Mouse (Mus musculus) hindbrain, embryonic 12.5 days (tissue): ENCODE results near the gene Uck2. TPM values are rescaled to one million over a fixed set of nuclear protein-coding genes. Genes with fewer than 3 reads are reported as not detected.

ENCODE experiments used
- ATAC-seq: fragments of 200-750 bp; cut with Nextera tagmentation; 2 replicates; pipeline ENCODE4 v1.8.0; 2017; ENCODE audit warnings: moderate TSS enrichment; ENCODE audit not compliant: low FRiP score
- H3K27ac ChIP-seq: fragments of 300-500 bp; sonication (generic); 2 replicates; pipeline ENCODE4 v1.5.1; 2016; ENCODE audit warnings: mild to moderate bottlenecking
- H3K27me3 ChIP-seq: fragments of 300-500 bp; sonication (generic); 2 replicates; pipeline ENCODE4 v1.6.1; 2016; ENCODE audit warnings: mild to moderate bottlenecking
- H3K36me3 ChIP-seq: fragments of 300-500 bp; sonication (generic); 2 replicates; pipeline ENCODE4 v1.6.1; 2016; ENCODE audit warnings: mild to moderate bottlenecking
- H3K4me1 ChIP-seq: fragments of 300-500 bp; sonication (generic); 2 replicates; pipeline ENCODE4 v1.6.1; 2016
- H3K4me2 ChIP-seq: fragments of 300-500 bp; sonication (generic); replicated peaks from 2 replicates; pipeline ENCODE4 v1.6.1; 2016; ENCODE audit warnings: mild to moderate bottlenecking
- H3K4me3 ChIP-seq: fragments of 300-500 bp; sonication (generic); 2 replicates; pipeline ENCODE4 v1.5.1; 2016; ENCODE audit warnings: mild to moderate bottlenecking
- H3K9ac ChIP-seq: fragments of 300-500 bp; sonication (generic); 2 replicates; pipeline ENCODE4 v1.6.1; 2016; ENCODE audit warnings: mild to moderate bottlenecking, moderate library complexity
- H3K9me3 ChIP-seq: fragments of 300-500 bp; sonication (generic); replicated peaks from 2 replicates; pipeline ENCODE4 v1.6.1; 2016; ENCODE audit warnings: mild to moderate bottlenecking
- WGBS: fragments of 180-500 bp; shearing (Covaris S2); methylation state at CpG from one replicate; pipeline ENCODE4 v1.1.7; 2016; 5-methylcytosine and 5-hydroxymethylcytosine counted together
- polyA plus RNA-seq: library from polyadenylated mRNA; unstranded; fragments of >200 nt; fragmentation: Nextera tagmentation; extraction: Ambion mirVana; gene quantifications from 2 replicates; pipeline ENCODE4 v1.2.1, GENCODE M21; 2016

The Uck2 gene
- polyA plus RNA-seq, 1 experiment from 2014 or later: 98.6 TPM

DNA sequence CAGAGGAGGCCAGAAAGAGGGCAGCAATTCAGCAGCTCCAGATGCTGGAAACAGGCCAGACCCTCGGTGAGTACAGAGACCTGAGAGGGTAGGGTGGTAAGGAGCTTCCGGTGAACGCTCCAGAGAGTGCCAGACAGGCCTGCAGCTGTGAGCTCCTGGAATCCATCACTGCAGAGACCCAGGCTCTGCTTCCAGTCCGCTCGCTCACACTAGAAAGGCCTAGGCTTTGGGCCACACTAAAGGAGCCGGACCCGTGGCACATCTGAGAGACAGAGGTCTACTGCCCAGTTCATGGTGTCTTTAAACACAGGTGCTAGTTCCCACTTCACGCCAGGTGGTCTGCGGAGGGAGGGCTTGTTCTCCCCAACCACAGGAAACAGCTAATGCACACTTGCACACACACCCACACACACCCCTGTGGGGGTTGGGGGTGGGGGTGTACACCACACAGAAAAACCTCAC lies 39.9 kb downstream of the Uck2 start:
- no peak for ATAC-seq
- Histone ChIP-seq H3K4me3 (no peak overlapping the region), H3K36me3 (no peaks in the 10 kb centered on the region), H3K27ac (no peak overlapping the region), H3K4me1 (peaks cover 62% of the 10 kb centered on the region), H3K27me3 (no peaks in the 10 kb centered on the region), H3K4me2 (no peak overlapping the region), H3K9ac (no peak overlapping the region; the same call in 1 of the 2 replicates), H3K9me3 (no peaks in the 10 kb centered on the region)
- WGBS: 78% methylated on average over 9 of the region's 9 CpGs

DNA sequence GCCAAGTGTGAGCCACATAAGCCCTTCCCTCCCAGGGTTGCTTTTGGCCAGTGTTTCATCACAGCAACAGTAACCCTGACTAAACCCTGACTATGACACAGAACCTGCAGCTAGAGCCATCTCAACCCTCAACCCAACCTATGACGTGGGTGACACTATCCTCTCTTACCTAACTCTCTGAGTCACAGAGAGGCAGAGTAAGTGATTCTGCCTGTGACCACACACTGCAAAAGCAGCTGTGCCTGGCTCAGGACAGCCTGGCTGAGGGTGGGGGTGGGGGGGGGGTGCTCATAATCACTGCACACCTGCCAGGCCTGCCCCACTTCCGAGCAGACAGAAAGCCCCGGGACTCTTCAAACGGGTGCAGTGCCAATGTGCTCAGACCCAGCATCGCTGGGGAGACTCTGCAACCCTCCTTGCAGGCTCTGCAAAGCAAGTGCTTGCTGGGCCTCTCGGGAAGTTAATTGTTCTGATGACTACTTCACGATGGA lies 42.9 kb downstream of the Uck2 start:
- Histone ChIP-seq H3K9ac (no peak overlapping the region), H3K4me2 (no peak overlapping the region), H3K27me3 (no peaks in the 10 kb centered on the region), H3K27ac (peak overlapping the region; percentile 48), H3K4me1 (peaks cover 69% of the 10 kb centered on the region), H3K9me3 (no peaks in the 10 kb centered on the region), H3K4me3 (no peak overlapping the region), H3K36me3 (no peaks in the 10 kb centered on the region)
- WGBS: 56% methylated on average over 7 of the region's 7 CpGs
- no peak for ATAC-seq

DNA sequence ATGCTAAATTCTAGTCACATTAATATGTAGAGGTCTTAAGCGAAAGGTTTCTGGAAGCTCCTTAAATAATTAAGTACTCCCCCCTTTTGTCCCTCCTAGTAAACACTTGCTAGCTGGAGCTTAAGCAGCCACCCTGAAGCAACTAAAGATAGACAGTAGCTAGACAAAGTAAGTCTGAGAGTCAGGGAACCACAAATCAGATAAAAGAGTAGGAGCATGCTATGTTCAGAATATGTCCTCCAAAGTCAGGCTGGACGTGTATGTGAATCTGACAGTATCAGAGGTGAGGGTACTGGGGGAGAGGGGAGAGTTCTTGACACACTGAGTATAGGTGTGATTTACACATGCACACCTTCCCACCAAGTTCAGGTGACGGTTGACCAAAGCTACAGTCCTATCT lies 43.6 kb downstream of the Uck2 start:
- no peak overlapping the region for H3K27ac ChIP-seq

DNA sequence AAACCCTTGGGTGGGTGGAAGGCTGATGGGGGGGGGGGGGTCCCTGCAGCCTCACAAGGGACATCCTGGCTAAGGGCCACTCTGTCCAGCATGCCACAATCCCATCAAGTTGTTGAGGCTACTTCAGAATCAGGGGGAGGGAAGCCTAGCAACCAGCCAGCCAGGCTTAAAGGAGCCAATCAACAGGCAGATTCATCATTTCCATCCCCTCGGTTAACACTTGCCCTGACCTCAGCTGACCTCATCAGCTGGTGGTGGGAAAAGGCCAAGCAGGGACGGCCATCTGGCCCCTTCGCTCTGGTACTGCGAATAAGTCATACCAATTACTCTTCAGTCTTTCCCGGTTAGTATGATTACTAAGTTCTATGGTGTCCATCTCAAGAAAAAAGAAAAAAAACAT lies 44.8 kb downstream of the Uck2 start:
- 0 out of 2 replicates have a peak, but pooled peaks have one; percentile 26 for ATAC-seq
- H3K4me3 ChIP-seq: no peak overlapping the region
- H3K9ac ChIP-seq: no peak overlapping the region
- H3K27ac ChIP-seq: peak overlapping the region; percentile 17; the same call in 1 of the 2 replicates
- 14% methylated on average over 5 of the region's 5 CpGs for WGBS
- H3K27me3 ChIP-seq: no peaks in the 10 kb centered on the region
- H3K36me3 ChIP-seq: peaks cover 11% of the 10 kb centered on the region
- no peak overlapping the region for H3K4me2 ChIP-seq
- H3K9me3 ChIP-seq: no peaks in the 10 kb centered on the region
- peaks cover 59% of the 10 kb centered on the region for H3K4me1 ChIP-seq

More for the DNA sequence above, 43.6 kb downstream of the Uck2 start:
- Histone ChIP-seq H3K4me3 (no peak overlapping the region), H3K9ac (no peak overlapping the region), H3K27me3 (no peaks in the 10 kb centered on the region), H3K4me1 (peaks cover 63% of the 10 kb centered on the region), H3K9me3 (no peaks in the 10 kb centered on the region), H3K4me2 (no peak overlapping the region), H3K36me3 (no peaks in the 10 kb centered on the region)
- no peak for ATAC-seq
- WGBS: 71% methylated on average over 3 of the region's 3 CpGs

DNA sequence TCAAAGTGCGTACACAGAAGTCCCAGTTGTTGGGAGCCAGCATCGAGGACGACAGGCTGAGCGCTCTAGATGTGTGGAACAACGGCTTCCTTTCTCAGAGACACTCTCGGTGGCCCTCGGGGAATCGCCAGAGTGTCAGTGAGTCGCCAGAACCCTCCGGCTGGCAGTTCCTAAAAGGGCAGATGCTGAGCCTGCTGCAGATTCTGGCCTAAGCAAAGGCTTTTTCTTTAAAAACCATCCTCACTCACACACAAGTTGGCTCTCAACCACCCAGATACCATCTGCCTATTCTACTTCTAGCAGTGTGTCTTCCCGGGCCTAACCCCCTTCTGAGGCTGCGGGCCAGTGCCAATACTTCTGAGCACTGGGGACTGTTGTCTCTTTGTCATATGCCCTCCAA lies 45.2 kb downstream of the Uck2 start:
- Histone ChIP-seq H3K36me3 (peaks cover 15% of the 10 kb centered on the region), H3K27ac (peak overlapping the region; percentile 17; the same call in 1 of the 2 replicates), H3K9me3 (no peaks in the 10 kb centered on the region), H3K4me1 (peaks cover 55% of the 10 kb centered on the region), H3K27me3 (no peaks in the 10 kb centered on the region), H3K4me3 (no peak overlapping the region), H3K4me2 (no peak overlapping the region), H3K9ac (no peak overlapping the region)
- no peak for ATAC-seq
- WGBS: 40% methylated on average over 12 of the region's 12 CpGs

DNA sequence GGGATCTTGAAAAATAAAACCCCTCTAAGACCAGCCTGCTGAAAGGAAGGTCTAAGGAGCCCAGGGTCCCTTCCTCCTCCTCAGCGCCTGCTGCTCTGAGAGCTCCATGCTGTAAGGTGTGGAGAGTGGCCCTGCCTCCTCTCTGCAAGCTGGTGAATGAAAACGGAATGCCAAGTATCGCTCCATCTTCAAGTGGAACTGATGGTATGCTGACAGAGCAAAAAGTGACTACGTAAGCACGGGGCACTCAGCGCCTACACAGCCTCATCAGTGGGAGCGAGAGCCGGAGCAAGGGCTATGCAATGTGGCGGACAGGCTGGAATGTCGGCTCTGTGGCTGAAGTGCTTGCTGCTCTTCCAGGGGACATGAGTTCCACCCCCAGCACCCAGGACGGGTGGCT lies 47.3 kb downstream of the Uck2 start:
- WGBS: 74% methylated on average over 11 of the region's 11 CpGs
- Histone ChIP-seq H3K36me3 (peaks cover 36% of the 10 kb centered on the region), H3K27me3 (no peaks in the 10 kb centered on the region), H3K4me2 (no peak overlapping the region), H3K9ac (no peak overlapping the region), H3K4me3 (no peak overlapping the region), H3K9me3 (no peaks in the 10 kb centered on the region), H3K4me1 (peaks cover 45% of the 10 kb centered on the region), H3K27ac (no peak overlapping the region)
- ATAC-seq: no peak

DNA sequence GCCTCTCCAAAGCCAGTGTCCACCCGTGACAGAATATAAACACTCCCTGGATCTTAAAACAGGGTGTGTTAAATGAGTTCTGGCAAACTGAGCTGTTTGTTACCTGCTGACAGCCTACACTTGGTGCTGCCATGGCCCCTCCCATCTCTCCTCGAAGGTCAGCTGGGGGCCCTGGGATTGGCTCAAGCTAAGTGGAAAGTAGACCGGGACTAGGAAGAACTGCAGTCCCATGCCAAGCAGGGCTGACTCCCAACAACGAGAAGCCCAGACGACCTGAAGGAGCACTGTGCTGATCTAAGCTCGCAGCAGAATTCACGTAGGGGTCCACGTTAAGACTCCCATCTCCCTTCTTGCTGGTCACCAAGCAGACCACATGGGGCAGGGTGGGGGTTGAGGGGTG lies 48.3 kb downstream of the Uck2 start:
- H3K27ac ChIP-seq: no peak overlapping the region
- no peaks in the 10 kb centered on the region for H3K9me3 ChIP-seq
- H3K4me3 ChIP-seq: no peak overlapping the region
- peaks cover 35% of the 10 kb centered on the region for H3K4me1 ChIP-seq
- no peak overlapping the region for H3K9ac ChIP-seq
- ATAC-seq: no peak
- peaks cover 41% of the 10 kb centered on the region for H3K36me3 ChIP-seq
- 82% methylated on average over 8 of the region's 8 CpGs for WGBS
- H3K4me2 ChIP-seq: no peak overlapping the region
- H3K27me3 ChIP-seq: no peaks in the 10 kb centered on the region

DNA sequence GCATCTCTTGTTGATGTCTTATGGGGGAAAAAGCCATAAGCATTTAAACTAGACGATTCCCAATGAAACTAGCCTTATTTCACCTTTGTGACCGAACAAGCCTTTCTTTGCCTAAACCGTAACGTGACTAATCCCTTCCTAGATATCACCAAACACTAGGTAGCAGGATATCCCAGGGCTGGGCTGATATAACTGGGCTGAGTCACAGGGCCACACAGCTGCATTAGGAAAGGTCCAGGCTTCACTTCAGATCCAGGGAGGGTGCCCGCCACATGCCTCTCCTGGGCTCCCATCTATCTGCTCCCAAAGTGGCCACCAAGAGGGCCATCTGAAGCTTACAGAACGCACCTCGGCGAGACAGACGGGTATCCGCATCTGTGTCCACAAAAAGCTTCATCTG lies 50.8 kb downstream of the Uck2 start:
- no peak for ATAC-seq
- H3K4me1 ChIP-seq: peaks cover 11% of the 10 kb centered on the region
- WGBS: 91% methylated on average over 10 of the region's 10 CpGs
- H3K4me3 ChIP-seq: no peak overlapping the region
- H3K4me2 ChIP-seq: no peak overlapping the region
- H3K36me3 ChIP-seq: peaks cover 51% of the 10 kb centered on the region
- H3K27me3 ChIP-seq: no peaks in the 10 kb centered on the region
- no peaks in the 10 kb centered on the region for H3K9me3 ChIP-seq
- no peak overlapping the region for H3K9ac ChIP-seq
- no peak overlapping the region for H3K27ac ChIP-seq

DNA sequence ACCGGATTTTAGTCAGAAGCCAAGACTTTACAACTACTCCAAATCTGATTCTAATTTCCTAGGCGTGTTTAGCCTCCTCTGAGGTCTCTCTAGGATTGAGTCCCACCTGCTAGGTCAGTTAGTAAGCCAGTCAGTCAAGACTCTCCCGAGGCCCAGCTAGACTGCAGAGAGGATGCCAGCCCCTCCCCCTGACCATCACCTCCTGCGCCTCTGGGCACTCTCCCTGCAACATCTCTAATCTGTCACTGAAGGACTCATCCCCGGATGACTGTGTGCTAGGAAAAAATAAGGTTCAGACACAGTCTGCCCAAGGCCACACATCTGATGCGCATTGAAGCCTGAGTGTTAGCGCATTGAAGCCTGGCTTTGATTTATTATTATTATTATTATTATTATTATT lies 52.2 kb downstream of the Uck2 start:
- ATAC-seq: no peak
- Histone ChIP-seq H3K36me3 (peaks cover 60% of the 10 kb centered on the region), H3K27me3 (no peaks in the 10 kb centered on the region), H3K4me3 (no peak overlapping the region), H3K27ac (no peak overlapping the region), H3K9ac (no peak overlapping the region), H3K9me3 (no peaks in the 10 kb centered on the region), H3K4me1 (0 out of 2 replicates have a peak, but pooled peaks cover 2% of the 10 kb centered on the region), H3K4me2 (no peak overlapping the region)
- WGBS: 85% methylated on average over 7 of the region's 7 CpGs

DNA sequence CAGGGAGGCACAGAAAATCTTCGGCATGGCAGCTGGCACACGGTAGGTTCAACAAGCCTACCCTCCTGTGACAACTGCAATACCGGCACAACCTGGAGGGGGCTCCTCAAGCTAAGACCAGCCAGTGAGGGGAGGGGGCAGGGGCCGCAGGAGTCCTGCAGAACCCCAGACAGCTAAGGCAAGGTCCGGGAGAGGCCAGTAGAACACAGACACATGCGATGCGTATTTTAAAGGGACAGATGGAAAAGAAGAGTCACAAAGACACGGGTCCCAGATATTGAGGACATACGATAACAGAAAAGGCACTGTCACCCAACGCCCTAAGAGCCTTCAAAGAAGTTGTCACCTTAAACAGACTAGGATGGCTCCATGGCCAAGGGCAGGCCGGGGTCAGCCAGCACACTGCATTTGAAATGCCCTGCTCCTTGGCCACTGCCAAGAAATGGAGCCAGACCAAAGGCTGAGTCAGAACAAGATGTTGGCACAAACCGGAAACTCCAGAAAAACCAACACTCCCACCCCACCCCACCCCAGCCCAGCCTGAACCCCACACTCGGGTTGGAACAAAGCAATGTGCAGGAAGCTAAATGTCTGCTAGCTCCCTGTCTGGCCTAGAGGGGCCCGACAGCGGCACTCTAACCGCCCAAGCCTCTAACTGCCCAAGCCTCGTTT lies 53.4 kb downstream of the Uck2 start:
- ATAC-seq: no peak
- H3K27ac ChIP-seq: 0 out of 2 replicates have a peak overlapping the region, but pooled peaks have one; percentile 7
- H3K9me3 ChIP-seq: no peaks in the 10 kb centered on the region
- no peak overlapping the region for H3K4me2 ChIP-seq
- peaks cover 71% of the 10 kb centered on the region for H3K36me3 ChIP-seq
- H3K4me1 ChIP-seq: no peaks in the 10 kb centered on the region
- no peak overlapping the region for H3K4me3 ChIP-seq
- H3K27me3 ChIP-seq: no peaks in the 10 kb centered on the region
- no peak overlapping the region for H3K9ac ChIP-seq
- 81% methylated on average over 17 of the region's 17 CpGs for WGBS

DNA sequence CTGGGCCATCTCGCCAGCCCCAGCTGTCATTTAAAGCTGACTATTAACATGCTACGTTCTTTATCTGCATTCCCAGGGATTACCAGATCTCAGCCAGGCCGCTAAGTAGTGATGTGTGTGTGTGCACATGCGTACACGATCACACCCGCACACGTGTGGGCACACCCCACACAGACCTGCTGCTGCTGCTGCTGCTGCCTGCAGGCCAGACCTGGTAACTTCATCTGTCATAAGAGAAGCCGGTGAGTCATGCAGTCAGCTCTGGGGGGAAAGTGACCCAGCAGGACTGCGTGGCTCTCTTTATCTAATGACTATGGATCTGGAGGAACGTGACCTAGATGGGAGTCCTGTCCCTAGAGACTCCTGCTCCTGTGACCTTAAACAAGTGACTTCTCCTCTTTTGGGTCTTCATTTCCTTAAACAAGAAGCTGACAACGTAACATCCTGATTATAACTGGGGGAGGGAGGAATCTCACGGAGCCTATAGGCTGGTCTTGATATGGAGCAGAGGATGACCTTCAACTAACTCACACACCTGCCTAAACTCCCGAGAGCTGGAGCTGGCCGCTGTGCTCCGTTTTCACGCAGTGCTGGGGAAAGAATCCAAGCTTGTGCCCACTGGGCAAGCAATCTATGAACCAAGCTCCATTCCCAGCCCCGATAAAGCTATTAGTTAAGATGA lies 54.0 kb downstream of the Uck2 start:
- no peak overlapping the region for H3K9ac ChIP-seq
- peak; percentile 32; the same call in 1 of the 2 replicates for ATAC-seq

DNA sequence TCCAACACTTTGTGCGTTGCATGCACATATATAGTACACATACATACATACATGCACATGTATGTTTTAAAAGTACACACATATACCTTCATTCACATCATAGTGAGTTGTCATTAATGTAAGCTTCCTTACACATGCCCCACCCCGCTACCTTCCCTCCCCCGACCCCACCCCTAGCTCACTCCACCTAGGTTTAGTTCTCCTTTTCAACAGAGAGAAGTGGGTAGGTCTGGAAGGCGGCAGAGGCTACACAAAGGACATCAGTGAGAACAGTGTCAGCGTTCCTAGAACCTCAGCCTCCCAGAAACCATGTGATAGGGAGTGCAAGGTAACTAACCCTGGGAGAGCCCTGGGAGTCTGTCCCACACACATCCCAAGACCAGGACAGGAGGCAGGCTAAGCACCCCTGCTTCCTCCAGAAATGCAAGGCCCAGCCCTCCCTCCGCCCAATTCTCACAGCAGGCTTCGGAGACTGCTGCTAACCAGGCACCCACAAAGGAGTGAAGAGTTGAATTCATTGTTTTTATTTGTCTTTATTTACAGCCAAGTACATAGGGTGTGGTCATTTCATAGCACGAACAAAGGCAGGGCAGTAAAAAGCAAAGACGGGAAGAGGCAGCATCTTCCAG lies 62.6 kb downstream of the Uck2 start:
- ATAC-seq: no peak
- no peak overlapping the region for H3K9ac ChIP-seq
- peaks cover 45% of the 10 kb centered on the region for H3K36me3 ChIP-seq
- no peak overlapping the region for H3K4me2 ChIP-seq
- no peak overlapping the region for H3K27ac ChIP-seq
- H3K4me3 ChIP-seq: no peak overlapping the region
- H3K9me3 ChIP-seq: no peaks in the 10 kb centered on the region
- H3K27me3 ChIP-seq: no peaks in the 10 kb centered on the region
- no peaks in the 10 kb centered on the region for H3K4me1 ChIP-seq
- 83% methylated on average over 9 of the region's 9 CpGs for WGBS

More for the DNA sequence above, 54.0 kb downstream of the Uck2 start:
- Histone ChIP-seq H3K27ac (0 out of 2 replicates have a peak overlapping the region, but pooled peaks have one; percentile 7), H3K27me3 (no peaks in the 10 kb centered on the region), H3K4me3 (no peak overlapping the region), H3K9me3 (no peaks in the 10 kb centered on the region), H3K4me1 (no peaks in the 10 kb centered on the region), H3K4me2 (no peak overlapping the region), H3K36me3 (peaks cover 74% of the 10 kb centered on the region)
- 88% methylated on average over 17 of the region's 17 CpGs for whole genome bisulfite sequencing
